Mouse (Mus musculus): ENCODE measurements around the gene Tmc8. TPM values are rescaled to one million over a fixed set of nuclear protein-coding genes. Genes with fewer than 3 reads are reported as not detected.

The Tmc8 gene
- polyA plus RNA-seq, 1 experiment from 2014 or later: 0.49 TPM

DNA sequence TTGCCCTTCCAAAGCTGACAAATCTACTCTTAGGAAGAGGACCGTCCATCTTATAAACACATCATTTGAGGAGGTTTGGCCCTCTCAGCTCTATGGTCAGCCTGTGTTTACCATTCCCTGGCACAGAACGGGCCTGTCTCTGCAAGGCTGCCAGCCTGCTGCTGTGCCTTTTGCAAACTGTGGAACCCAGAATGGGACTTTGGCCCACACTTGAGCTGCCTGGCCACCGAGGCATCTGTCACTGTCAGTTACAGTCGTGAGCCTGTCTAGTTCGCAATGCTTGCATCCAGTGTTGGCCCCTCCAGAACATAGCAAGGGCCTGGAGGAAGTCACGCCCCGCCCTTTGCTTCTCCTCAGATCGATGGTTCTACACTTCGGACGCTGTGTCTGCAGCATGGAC, 22.6 kb upstream of the Tmc8 start:
- no peak for ATAC-seq
- no peak for TF ChIP-seq CTCF (IDR thresholded peaks at IDR 0.05)
- ChIA-PET CTCF (interaction anchor here (1.1 kb wide), 1 partner anchor 12 kb away, joined by 3 read pairs; no protein-coding TSS in a partner anchor), POLR2A (no interaction called here)
- in situ Hi-C loops (cut with MboI; ENCODE audit: low pct_unique_long_range_greater_than_20kb): no loop called here
- no peak for DNase-seq (ENCODE audit: low read depth, low spot score)
- H3K27me3 ChIP-seq: no peaks in the 10 kb centered on the region

DNA sequence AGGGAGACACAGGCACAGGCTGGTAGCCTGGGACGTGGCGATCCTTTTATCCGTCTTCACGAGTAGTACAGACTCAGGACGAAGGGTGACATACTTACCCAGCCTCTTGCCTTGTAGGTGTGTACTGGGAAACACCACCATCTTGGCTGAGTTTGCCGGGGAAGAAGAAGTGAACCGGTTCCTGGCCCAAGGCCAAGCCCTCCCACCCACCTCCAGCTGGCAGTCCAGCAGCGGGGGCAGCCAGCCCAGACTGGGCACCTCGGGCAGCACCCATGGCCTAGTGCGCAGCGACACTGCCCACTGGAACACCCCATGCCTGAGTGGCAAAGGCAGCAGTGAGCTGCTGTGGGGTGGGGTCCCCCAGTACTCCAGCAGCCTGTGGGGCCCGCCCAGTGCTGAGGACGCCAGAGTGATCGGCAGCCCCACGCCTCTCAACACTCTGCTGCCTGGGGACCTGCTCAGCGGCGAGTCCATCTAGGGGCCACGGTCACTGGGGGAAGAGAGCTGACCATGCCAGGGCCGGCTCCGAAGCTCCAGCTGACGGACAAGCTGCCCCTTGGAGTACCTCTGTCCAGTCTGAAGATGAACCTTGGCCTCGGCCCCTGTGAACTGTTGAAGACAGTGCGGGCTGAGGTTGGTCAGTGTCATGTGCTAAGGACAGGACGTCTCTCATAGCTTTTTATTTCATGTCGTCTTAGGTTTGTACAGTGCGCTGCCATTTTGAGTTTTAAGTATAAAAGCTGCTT, 21.3 kb upstream of the Tmc8 start:
- no peak for ATAC-seq
- no peak for DNase-seq (ENCODE audit: low read depth, low spot score)
- in situ Hi-C loops (cut with MboI; ENCODE audit: low pct_unique_long_range_greater_than_20kb): no loop called here
- no peak for TF ChIP-seq CTCF (IDR thresholded peaks at IDR 0.05)
- no peaks in the 10 kb centered on the region for H3K27me3 ChIP-seq
- ChIA-PET CTCF (interaction anchor here (0.9 kb wide), 1 partner anchor 44 kb away, joined by 3 read pairs; no protein-coding TSS in a partner anchor), POLR2A (interaction anchor here (1.4 kb wide), 1 partner anchor 8 kb away, joined by 4 read pairs; no protein-coding TSS in a partner anchor)

DNA sequence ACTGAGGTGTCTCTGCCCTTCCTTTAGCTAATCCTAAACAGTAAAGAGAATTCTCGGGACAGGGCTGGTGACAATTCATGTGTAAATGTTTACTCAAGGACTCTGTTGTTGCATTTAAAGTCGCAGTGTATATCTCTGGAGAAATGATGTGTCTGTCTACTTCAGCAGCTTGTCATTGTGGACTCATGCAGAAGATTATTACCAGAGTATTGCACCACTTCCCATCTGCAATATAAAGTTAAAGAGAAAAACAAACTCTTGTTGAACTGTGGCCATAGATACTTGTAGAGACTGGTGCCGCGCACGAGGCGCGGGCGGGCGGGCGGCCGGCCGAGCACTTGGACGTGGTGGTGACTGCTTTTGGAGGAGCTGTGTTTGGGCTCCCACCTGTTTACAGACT, 20.1 kb upstream of the Tmc8 start:
- ATAC-seq (no peak), DNase-seq (ENCODE audit: low read depth, low spot score) (no peak)
- ChIA-PET CTCF (no interaction called here), POLR2A (no interaction called here)
- in situ Hi-C loops (cut with MboI; ENCODE audit: low pct_unique_long_range_greater_than_20kb): no loop called here
- H3K27me3 ChIP-seq: no peaks in the 10 kb centered on the region
- TF ChIP-seq CTCF (IDR thresholded peaks at IDR 0.05): no peak

DNA sequence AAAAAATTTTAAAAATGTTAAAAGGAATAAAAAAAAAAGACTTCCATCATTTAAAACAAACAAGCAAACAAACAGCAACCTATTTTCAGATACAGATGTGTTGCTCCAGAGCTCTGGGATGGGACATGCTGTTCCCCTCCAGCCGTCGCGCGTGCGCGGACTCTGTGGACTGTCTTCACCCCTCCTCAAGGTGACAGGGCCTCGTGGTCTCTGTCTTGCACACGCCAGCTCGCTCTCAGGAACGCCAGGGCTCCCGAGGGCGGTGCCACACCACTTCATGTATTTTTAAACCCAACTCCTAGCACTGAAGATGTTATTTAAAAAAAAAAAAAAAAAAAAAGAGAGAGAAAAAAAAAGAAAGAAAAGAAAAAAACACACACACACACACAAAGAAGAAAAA, 19.6 kb upstream of the Tmc8 start:
- in situ Hi-C loops (cut with MboI; ENCODE audit: low pct_unique_long_range_greater_than_20kb): no loop called here
- DNase-seq (ENCODE audit: low read depth, low spot score): no peak
- H3K27me3 ChIP-seq: no peaks in the 10 kb centered on the region
- POLR2A ChIA-PET: no interaction called here
- no peak for ATAC-seq
- CTCF ChIA-PET: no interaction called here
- TF ChIP-seq CTCF (IDR thresholded peaks at IDR 0.05): no peak

DNA sequence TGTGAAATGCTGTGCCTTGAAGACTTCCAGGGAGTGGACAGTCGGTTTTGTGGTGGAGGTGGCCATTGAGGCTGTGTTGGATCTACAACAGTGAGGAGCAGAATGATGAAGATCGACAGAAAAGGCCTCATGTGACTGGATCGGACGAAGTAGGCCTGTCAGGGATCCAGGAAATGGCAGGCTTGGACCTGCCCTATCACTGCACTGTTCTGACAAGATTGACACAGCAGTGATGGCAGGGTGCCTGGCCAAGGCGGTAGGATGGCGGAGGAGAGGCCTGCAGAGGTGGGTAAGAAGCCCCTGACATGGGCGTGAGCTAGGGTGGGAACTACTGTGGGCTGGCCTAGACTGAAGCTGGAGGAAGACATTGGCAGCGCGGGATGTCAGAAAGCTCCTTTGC, 17.6 kb upstream of the Tmc8 start:
- TF ChIP-seq CTCF (IDR thresholded peaks at IDR 0.05): no peak
- ChIA-PET CTCF (interaction anchor here (1.8 kb wide), 1 partner anchor 26 kb away, joined by 6 read pairs; no protein-coding TSS in a partner anchor), POLR2A (no interaction called here)
- ATAC-seq: no peak
- H3K27me3 ChIP-seq: no peaks in the 10 kb centered on the region
- in situ Hi-C loops (cut with MboI; ENCODE audit: low pct_unique_long_range_greater_than_20kb): no loop called here
- DNase-seq (ENCODE audit: low read depth, low spot score): no peak

DNA sequence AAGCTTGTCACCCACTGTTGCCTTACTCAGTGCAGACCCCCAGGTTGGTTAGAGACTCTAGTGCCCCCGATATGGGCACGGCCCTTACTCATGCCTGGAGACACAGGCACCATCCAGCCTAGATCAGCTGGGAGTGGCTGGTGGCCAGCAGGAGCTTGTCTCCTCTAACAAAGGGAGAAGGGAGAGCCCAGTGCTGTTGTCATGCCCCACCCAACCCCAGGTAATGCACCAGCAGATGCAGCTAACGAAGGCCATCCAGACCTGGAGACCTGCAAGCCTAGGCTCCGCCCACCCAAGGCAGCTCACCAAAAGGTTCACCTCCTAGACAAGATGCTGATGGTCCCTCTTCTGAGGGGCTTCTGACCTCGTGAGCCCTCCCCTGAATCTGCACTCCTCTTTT, 16.5 kb upstream of the Tmc8 start:
- H3K27me3 ChIP-seq: no peaks in the 10 kb centered on the region
- TF ChIP-seq CTCF (IDR thresholded peaks at IDR 0.05): no peak
- no peak for ATAC-seq
- no peak for DNase-seq (ENCODE audit: low read depth, low spot score)
- CTCF ChIA-PET: interaction anchor here (1.8 kb wide), 1 partner anchor 25 kb away, joined by 6 read pairs; no protein-coding TSS in a partner anchor
- in situ Hi-C loops (cut with MboI; ENCODE audit: low pct_unique_long_range_greater_than_20kb): no loop called here
- POLR2A ChIA-PET: interaction anchor here (1.0 kb wide), 1 partner anchor 13 kb away, joined by 4 read pairs; no protein-coding TSS in a partner anchor

DNA sequence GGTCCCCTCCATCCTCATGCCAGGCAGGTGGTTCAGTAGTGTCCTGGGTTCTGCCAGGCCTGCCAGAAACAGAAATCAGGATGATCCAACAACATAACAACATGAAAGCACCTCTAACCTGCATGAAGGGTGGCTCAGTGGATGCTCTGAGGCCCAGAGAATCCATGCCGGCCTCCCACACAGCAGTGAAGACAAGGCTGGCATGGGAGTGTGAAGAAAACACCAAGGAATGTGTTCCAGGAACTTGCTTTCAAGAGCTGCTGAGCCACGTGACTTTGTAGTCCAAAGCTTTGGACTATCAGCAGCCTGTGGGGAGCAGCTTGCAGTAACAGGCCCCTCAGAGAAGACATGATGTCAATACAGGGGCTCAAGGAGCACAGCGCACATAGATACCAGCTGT, 15.6 kb upstream of the Tmc8 start:
- ATAC-seq (no peak), DNase-seq (ENCODE audit: low read depth, low spot score) (no peak)
- TF ChIP-seq CTCF (IDR thresholded peaks at IDR 0.05): no peak
- in situ Hi-C loops (cut with MboI; ENCODE audit: low pct_unique_long_range_greater_than_20kb): no loop called here
- ChIA-PET POLR2A (no interaction called here), CTCF (no interaction called here)
- no peaks in the 10 kb centered on the region for H3K27me3 ChIP-seq

DNA sequence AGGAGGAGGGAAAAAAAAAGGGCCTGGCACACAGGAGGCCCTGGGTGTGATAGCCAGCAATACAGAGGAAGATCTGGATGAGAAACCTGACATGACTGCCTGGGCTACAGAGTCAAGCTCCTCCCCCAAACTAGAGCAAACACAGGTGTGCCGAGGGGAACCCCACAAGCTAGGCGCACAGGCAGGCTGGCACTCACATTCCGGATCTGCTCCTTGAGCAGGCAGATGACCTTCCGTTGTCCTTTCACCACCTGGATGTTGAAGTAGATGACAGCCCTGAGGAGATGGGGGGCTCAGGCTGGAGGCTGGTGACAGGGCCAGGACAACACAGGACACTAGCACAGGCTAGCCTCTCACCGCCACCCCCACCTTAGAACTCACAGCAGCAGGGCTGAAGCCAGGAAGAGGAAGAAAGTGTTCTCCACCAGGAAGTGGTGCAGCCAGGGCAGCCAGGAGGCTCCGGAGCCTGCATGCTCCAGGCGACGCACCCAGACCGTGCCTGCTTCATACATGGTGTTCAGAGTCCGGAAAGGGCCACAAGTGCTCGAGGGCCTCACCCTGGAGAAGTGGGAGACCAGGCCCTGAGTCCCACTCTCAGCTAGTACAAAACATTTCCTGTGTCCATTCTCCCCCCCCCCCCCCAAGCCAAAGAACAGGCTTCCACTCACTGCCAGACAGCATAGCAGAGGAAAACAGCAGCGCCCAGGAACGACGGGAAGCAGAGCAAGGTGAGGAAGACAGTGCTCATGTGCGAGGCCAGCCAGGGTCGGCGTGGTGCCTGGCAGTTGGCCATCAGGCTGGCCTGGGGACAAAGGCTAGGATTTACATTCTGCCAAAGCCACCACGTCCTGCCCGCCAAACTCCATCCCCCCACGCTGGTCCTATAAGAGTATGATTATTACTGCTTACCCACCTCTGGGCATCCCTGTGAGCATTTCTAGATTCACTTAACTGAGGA, 12.9 kb upstream of the Tmc8 start:
- ATAC-seq (no peak), DNase-seq (ENCODE audit: low read depth, low spot score) (no peak)
- in situ Hi-C loops (cut with MboI; ENCODE audit: low pct_unique_long_range_greater_than_20kb): no loop called here
- CTCF ChIA-PET: interaction anchor here (1.4 kb wide), 1 partner anchor 15 kb away, joined by 3 read pairs; no protein-coding TSS in a partner anchor
- POLR2A ChIA-PET: interaction anchor here (1.0 kb wide), 1 partner anchor 9 kb away, joined by 3 read pairs; no protein-coding TSS in a partner anchor
- no peak for TF ChIP-seq CTCF (IDR thresholded peaks at IDR 0.05)
- no peaks in the 10 kb centered on the region for H3K27me3 ChIP-seq

DNA sequence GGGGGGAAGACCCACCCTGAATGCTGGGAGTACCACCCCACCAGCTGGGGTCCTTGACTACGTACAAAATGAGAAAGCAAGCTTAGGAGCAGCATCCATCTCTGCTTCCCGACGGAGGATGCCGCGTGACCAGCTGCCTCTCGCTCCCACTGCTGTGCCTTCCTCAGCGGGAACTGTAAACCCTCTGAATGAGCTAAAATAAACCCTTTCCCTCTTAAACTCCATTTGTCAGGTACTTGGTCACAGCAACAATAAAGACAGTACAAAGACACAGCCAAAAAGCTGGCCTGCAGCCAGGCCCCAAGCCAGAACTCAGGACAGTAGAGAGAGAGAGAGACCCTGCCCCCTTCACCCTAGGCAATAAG, 12.2 kb upstream of the Tmc8 start:
- DNase-seq (ENCODE audit: low read depth, low spot score): no peak
- in situ Hi-C loops (cut with MboI; ENCODE audit: low pct_unique_long_range_greater_than_20kb): no loop called here
- POLR2A ChIA-PET: interaction anchor here (1.0 kb wide), 1 partner anchor 8 kb away, joined by 3 read pairs; no protein-coding TSS in a partner anchor

DNA sequence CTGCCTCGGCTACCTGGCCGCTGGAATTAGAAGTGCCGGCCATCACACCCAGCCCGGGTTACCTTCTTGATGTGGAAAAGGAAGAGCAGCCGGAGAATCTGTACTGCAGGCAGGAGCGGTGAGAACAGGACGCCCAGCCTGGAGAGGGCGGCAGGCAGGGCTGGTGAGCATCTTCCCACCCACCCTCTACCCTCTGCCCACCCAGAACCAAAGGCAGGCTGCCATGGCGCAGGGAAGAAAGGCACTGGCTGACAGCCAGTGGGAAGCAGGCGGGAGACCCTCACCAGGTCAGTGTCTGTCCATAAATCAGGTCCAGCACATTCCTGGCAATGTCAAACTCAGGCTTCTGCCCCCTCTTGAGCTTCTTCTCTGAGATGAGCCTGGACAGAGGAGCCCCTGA, 11.5 kb upstream of the Tmc8 start:
- H3K27me3 ChIP-seq: no peaks in the 10 kb centered on the region
- no peak for TF ChIP-seq CTCF (IDR thresholded peaks at IDR 0.05)
- ATAC-seq (no peak), DNase-seq (ENCODE audit: low read depth, low spot score) (no peak)
- POLR2A ChIA-PET: no interaction called here
- CTCF ChIA-PET: no interaction called here
- in situ Hi-C loops (cut with MboI; ENCODE audit: low pct_unique_long_range_greater_than_20kb): no loop called here

More for the DNA sequence above, 12.2 kb upstream of the Tmc8 start:
- CTCF ChIA-PET: no interaction called here
- ATAC-seq: no peak
- TF ChIP-seq CTCF (IDR thresholded peaks at IDR 0.05): no peak
- no peaks in the 10 kb centered on the region for H3K27me3 ChIP-seq

DNA sequence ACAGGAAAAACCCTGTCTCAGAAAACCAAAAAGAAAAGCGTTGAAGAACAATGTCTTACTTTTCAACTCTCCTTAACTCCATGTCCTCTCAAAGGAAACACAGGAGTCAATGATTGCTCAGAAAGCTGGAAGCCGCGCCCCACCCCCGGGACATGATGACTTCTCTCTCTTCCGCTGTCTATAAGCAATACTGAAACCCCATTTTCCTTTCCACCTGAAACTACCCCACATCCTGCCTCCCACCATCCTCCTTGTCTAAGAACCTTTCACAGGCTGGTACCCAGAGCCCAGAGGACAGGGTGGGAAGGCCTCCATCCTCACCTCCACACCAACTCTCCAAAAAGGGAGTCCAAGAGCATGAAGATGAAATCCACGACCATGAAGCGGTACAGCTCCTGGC, 9.5 kb upstream of the Tmc8 start:
- CTCF ChIA-PET: no interaction called here
- in situ Hi-C loops (cut with MboI; ENCODE audit: low pct_unique_long_range_greater_than_20kb): no loop called here
- H3K27me3 ChIP-seq: no peaks in the 10 kb centered on the region

More for the DNA sequence above, 9.5 kb upstream of the Tmc8 start:
- POLR2A ChIA-PET: no interaction called here
- no peak for TF ChIP-seq CTCF (IDR thresholded peaks at IDR 0.05)
- ATAC-seq (no peak), DNase-seq (ENCODE audit: low read depth, low spot score) (no peak)

Data from Patski (cell line).